Mouse (Mus musculus): Measurements from ENCODE around the gene Lat.
"Not testable (repeated sequence)": the region's sequence is repeated elsewhere in the genome, so short reads cannot be mapped to it uniquely, and the experiment has no call there.

Lat gene

DNA sequence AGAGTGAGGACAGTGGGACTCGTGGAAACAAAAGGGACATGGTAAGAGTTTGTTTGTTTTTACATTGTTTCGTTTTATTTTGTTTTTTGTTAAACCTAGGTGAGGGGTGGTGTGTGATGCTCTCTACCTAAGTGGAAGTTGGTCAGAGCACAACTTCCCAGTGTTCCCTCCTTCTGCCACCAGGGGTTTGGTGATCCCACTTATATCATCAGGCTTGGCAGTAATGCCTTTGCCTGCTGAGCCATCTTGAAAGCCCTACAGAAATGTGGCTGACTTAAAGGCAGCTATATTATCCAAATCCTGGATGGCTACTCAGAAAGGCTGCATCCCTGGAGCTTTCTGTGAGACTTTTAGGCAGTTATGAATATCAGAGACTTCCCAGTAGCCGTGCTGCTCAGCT lies 36.7 kb downstream of the Lat start:
- no peak for DNase-seq (ENCODE audit: low read depth)

DNA sequence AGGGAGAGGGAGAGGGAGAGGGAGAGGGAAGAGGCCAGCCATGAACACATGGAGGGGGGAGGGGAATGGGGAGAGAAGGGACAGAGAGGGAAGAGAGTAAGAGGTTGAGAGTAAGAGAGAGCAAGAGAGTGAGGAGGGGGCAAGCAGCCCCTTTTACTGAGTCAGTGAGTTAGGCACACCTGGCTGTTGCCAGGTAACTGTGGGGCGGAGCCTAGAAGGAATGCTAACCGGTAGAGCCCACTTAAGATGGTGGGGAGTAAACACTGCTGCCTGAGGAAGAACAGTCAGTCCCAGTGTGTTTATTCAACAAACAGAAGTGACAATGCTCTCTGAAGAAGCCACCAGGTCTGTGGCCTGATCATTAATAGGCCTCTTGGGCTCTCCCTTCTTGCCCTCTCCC lies 38.7 kb downstream of the Lat start:
- no peak for DNase-seq (ENCODE audit: low read depth)

DNA sequence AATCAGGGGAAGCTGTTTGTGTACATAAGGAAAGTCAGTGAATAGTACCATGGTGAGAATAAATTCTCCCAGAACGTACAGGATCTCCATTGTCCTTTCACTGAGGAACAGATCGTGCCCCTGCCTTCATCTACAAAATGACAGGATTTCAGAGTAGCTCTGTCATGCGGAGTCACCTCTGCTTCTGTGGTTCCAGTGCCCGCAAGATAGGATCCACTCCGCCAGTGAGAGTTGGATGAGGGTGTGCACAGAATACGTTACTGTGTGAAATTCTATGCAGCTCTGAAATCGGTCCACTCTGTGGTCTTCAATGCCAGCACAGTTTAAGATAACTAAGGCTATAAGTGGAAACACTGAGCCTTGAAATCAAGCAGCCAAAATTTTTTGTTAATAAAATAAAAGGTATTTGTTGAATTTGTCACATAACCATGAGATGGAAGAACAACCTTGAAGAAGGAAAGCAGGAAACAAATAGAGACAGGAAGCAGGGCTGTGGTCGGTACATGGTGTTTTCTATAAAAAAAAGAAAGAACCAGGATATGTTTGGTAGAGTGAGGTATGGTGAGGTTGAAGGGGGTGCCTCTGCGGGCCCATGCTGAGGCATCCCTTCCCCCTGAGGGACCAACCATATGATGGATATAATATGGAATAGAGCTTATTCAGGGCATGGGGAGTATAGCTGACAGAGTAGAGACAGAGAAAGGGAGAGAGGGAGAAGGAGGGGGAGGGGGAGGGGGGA lies 39.3 kb downstream of the Lat start:
- DNase-seq (ENCODE audit: low read depth) = peak; percentile 61

DNA sequence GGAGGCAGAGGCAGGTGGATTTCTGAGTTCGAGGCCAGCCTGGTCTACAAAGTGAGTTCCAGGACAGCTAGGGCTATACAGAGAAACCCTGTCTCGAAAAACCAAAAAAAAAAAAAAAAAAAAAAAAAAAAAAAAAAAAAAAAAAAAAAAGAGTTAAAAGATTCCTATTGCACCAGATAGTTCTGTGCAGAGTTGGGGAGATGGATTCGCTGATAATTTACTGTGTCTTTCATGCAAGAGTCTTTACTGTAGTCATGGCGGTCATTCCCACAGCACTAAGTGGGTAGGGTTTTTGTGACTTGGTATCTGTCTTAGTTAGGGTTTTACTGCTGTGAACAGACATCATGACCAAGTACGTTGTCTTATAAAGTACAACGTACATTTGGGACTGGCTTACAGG lies 40.5 kb downstream of the Lat start:
- not testable (repeated sequence) for DNase-seq (ENCODE audit: low read depth)

DNA sequence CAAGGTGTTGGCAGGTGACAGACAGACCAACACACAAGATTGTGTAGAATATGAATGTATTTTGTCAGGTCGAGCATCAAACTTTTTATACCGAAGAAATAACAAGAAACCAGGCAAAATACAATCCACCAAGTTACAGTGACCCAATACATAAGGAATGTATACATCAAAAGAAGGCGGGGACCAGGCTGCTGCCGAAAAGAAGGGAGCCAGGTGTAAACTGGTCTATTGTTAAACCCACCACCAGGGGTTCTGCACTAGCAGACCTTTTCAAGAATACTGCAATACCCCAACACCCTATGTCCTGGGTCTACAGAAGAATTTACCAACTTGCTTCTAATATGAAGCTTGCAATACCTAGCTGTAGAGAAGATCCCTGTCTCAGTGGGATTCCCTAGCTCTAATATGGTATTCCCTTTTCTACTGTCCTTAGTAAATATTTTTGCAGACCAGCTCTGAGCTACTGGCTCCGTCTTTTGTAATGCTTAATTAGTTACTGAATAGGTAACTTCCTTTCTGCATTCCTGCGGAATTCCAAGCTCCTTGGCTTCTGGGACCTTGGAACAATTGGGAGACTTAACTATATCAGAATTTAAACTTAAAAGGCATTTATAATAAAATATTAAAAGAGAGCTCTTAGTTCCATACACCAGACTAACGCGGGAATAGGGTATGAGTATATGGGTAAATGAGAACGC lies 43.6 kb downstream of the Lat start:
- DNase-seq (ENCODE audit: low read depth) = not testable (repeated sequence)

DNA sequence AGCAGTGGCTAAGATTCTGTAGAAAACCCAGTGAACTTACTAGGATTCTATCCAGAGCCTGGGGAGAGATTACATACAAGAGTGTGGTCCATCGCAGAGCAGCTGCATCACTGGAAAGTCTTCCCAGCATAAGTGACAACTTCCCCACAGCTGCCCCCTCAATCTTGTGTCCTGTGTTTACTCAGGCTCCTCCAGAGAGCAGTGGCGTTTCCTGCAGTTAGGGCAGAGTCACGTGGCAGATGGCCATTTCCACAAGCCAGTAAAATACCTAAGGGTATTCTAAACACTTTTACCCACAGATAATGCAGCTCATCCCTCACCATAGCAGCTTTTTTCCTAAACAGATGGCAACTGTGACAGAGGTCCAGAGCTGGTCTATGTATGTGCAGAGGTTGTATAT lies 44.6 kb downstream of the Lat start:
- DNase-seq (ENCODE audit: low read depth) = peak; percentile 91

DNA sequence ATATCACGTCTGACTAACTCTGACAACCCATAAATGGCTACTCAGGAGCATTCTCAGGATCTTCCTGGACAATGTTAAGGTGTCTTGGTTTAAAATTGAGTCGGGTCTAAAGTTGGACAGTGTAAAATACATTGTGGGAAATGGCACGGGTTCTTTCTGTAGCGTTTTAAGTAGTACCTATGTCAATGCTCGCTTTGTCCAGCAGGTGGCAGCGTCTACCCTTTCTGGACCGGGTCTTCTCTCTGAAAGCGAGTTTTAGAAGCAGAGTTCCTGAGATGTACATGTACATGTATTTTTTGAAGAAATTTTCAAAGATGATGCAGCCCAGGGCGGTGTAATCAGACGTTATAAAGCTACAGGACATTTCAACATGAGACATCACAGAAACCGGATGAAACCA lies 45.6 kb downstream of the Lat start:
- peak; percentile 92 for DNase-seq (ENCODE audit: low read depth)

DNA sequence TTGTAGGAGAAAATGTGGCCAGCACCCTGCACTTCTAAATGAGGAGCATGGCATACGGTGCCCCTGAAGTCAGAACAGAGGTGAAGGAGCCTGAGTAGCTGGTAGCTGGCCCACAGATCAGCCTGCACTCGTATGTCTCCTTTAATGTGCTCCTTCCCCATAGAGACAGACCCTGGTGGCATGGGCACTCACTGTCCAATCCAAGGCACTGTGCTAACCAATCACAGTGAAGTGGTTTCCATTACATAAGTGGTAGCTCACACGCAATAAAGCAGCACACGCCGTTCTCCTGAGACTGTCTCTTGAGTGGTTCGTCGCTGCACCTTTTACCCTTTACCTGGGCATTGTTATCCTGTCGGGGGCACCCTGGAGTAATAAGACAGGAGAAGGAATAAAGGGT lies 55.1 kb downstream of the Lat start:
- DNase-seq (ENCODE audit: low read depth) = no peak
